Mouse (Mus musculus): Measurements from ENCODE around the gene Platr17.

DNA sequence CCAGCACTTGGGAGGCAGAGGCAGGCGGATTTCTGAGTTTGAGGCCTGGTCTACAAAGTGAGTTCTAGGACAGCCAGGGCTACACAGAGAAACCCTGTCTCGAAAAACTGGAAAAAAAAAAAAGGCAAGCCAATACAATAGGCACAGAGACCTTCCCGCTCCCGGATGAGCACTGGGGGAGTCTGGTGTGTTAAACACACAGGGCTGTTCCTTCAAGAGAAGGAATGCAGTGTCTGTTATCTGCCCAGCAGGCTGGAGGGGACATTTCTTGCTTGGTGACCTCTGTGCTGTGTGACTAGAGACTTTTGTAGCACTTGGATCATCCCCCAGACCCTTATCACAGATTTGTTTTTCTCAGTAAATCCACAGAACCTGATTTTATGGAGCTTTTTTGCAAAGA lies 3.3 kb upstream of the Platr17 start:
- no peak for TF ChIP-seq POLR2A (IDR thresholded peaks at IDR 0.05; ENCODE audit: extremely low read depth, insufficient read depth, low read length)
- TF ChIP-seq CTCF (IDR thresholded peaks at IDR 0.05; ENCODE audit: extremely low read depth, insufficient read depth, low read length) = no peak
